Mouse (Mus musculus) heart, embryonic 10.5 days (tissue): ENCODE data around the gene Tiam2. TPM values are rescaled to one million over a fixed set of nuclear protein-coding genes. Genes with fewer than 3 reads are reported as not detected.
A peak's percentile ranks its signal among the peaks of the same experiment; 100 is the strongest.

Source experiments
- DNase-seq: peaks from one replicate; pipeline ENCODE4 v3.0.0-alpha.2; 2017; ENCODE audit warnings: low spot score
- H3K27ac ChIP-seq: fragments of 300-500 bp; sonication (generic); 2 replicates; pipeline ENCODE4 v1.5.1; 2016; ENCODE audit warnings: mild to moderate bottlenecking
- H3K27me3 ChIP-seq: fragments of 300-500 bp; sonication (generic); 2 replicates; pipeline ENCODE4 v1.6.1; 2016; ENCODE audit warnings: mild to moderate bottlenecking; ENCODE audit not compliant: poor library complexity, insufficient read depth, severe bottlenecking
- H3K36me3 ChIP-seq: fragments of 300-500 bp; sonication (generic); 2 replicates; pipeline ENCODE4 v1.6.1; 2016; ENCODE audit warnings: mild to moderate bottlenecking, moderate library complexity
- H3K4me1 ChIP-seq: fragments of 300-500 bp; sonication (generic); 2 replicates; pipeline ENCODE4 v1.6.1; 2016; ENCODE audit warnings: mild to moderate bottlenecking
- H3K4me3 ChIP-seq: fragments of 300-500 bp; sonication (generic); 2 replicates; pipeline ENCODE4 v1.5.1; 2016; ENCODE audit warnings: mild to moderate bottlenecking, moderate library complexity
- H3K9me3 ChIP-seq: fragments of 300-500 bp; sonication (generic); 2 replicates; pipeline ENCODE4 v1.6.1; 2016; ENCODE audit warnings: mild to moderate bottlenecking, moderate library complexity
- WGBS: fragments of 180-500 bp; shearing (Covaris S2); methylation state at CpG from one replicate; pipeline ENCODE4 v1.1.7; 2016; 5-methylcytosine and 5-hydroxymethylcytosine counted together
- polyA plus RNA-seq: library from polyadenylated mRNA; unstranded; fragments of >200 nt; fragmentation: Nextera tagmentation; extraction: Ambion mirVana; gene quantifications from 2 replicates; pipeline ENCODE4 v1.2.1, GENCODE M21; 2016

Tiam2 gene
- polyA plus RNA-seq, 1 experiment from 2014 or later: 3.7 TPM

- Histone ChIP-seq H3K4me1 (peaks cover 6% of the 10 kb centered on the region; the same call in 1 of the 2 replicates), H3K27ac (peak overlapping the region; percentile 83), H3K36me3 (no peaks in the 10 kb centered on the region), H3K27me3 (peaks cover 18% of the 10 kb centered on the region; the same call in 1 of the 2 replicates), H3K4me3 (peak overlapping the region; percentile 80), H3K9me3 (no peaks in the 10 kb centered on the region)
- peak; percentile 72 for DNase-seq
- WGBS: under 1% methylated on average over 25 of the region's 25 CpGs
These were observed 518 bp downstream of the Tiam2 start for GRCm38 (mm10) chr17:3326903-3327279.

- Histone ChIP-seq H3K4me1 (peaks cover 6% of the 10 kb centered on the region; the same call in 1 of the 2 replicates), H3K9me3 (no peaks in the 10 kb centered on the region), H3K36me3 (no peaks in the 10 kb centered on the region), H3K27ac (no peak overlapping the region), H3K27me3 (peaks cover 18% of the 10 kb centered on the region; the same call in 1 of the 2 replicates), H3K4me3 (peak overlapping the region; percentile 80)
- peak; percentile 61 for DNase-seq
- WGBS: 3% methylated on average over 14 of the region's 14 CpGs
These were observed 962 bp downstream of the Tiam2 start for GRCm38 (mm10) chr17:3327335-3327734.

GRCm38 (mm10) chr17:3328820-3329219, 2.4 kb downstream of the Tiam2 start:
- DNase-seq: no peak
- no peaks in the 10 kb centered on the region for H3K36me3 ChIP-seq
- H3K27ac ChIP-seq: no peak overlapping the region
- peaks cover 6% of the 10 kb centered on the region; the same call in 1 of the 2 replicates for H3K4me1 ChIP-seq
- peaks cover 18% of the 10 kb centered on the region; the same call in 1 of the 2 replicates for H3K27me3 ChIP-seq
- H3K4me3 ChIP-seq: no peak overlapping the region
- WGBS: 75% methylated on average over 4 of the region's 4 CpGs
- H3K9me3 ChIP-seq: no peaks in the 10 kb centered on the region

- Histone ChIP-seq H3K27me3 (peaks cover 18% of the 10 kb centered on the region; the same call in 1 of the 2 replicates), H3K36me3 (no peaks in the 10 kb centered on the region), H3K27ac (no peak overlapping the region), H3K9me3 (no peaks in the 10 kb centered on the region), H3K4me1 (peaks cover 6% of the 10 kb centered on the region; the same call in 1 of the 2 replicates), H3K4me3 (no peak overlapping the region)
- no peak for DNase-seq
- WGBS: 87% methylated on average over 4 of the region's 4 CpGs
These were observed 3.1 kb downstream of the Tiam2 start for GRCm38 (mm10) chr17:3329429-3329828.

- H3K27ac ChIP-seq: no peak overlapping the region
- H3K36me3 ChIP-seq: no peaks in the 10 kb centered on the region
- no peaks in the 10 kb centered on the region for H3K9me3 ChIP-seq
- 86% methylated on average over 7 of the region's 7 CpGs for whole genome bisulfite sequencing
- H3K27me3 ChIP-seq: peaks cover 14% of the 10 kb centered on the region; the same call in 1 of the 2 replicates
- no peak for DNase-seq
- H3K4me1 ChIP-seq: peaks cover 2% of the 10 kb centered on the region; the same call in 1 of the 2 replicates
- no peak overlapping the region for H3K4me3 ChIP-seq
These were observed 5.5 kb downstream of the Tiam2 start for GRCm38 (mm10) chr17:3331721-3332461.

- H3K27ac ChIP-seq: no peak overlapping the region
- no peaks in the 10 kb centered on the region for H3K36me3 ChIP-seq
- H3K9me3 ChIP-seq: no peaks in the 10 kb centered on the region
- H3K27me3 ChIP-seq: no peaks in the 10 kb centered on the region
- no peaks in the 10 kb centered on the region; the same call in 1 of the 2 replicates for H3K4me1 ChIP-seq
- WGBS: 75% methylated on average over 7 of the region's 7 CpGs
- DNase-seq: no peak
- H3K4me3 ChIP-seq: no peak overlapping the region
These were observed 9.9 kb downstream of the Tiam2 start for GRCm38 (mm10) chr17:3336161-3336739.

- Histone ChIP-seq H3K27me3 (no peaks in the 10 kb centered on the region), H3K27ac (no peak overlapping the region), H3K4me3 (no peak overlapping the region), H3K4me1 (no peaks in the 10 kb centered on the region; the same call in 1 of the 2 replicates), H3K9me3 (no peaks in the 10 kb centered on the region), H3K36me3 (no peaks in the 10 kb centered on the region)
- no peak for DNase-seq
- WGBS: 84% methylated on average over 7 of the region's 7 CpGs
These were observed 10.6 kb downstream of the Tiam2 start for GRCm38 (mm10) chr17:3336887-3337524.

GRCm38 (mm10) chr17:3337525-3337888, 11.1 kb downstream of the Tiam2 start:
- Histone ChIP-seq H3K4me3 (no peak overlapping the region), H3K27me3 (no peaks in the 10 kb centered on the region), H3K4me1 (no peaks in the 10 kb centered on the region; the same call in 1 of the 2 replicates), H3K27ac (no peak overlapping the region), H3K9me3 (no peaks in the 10 kb centered on the region), H3K36me3 (no peaks in the 10 kb centered on the region)
- DNase-seq: no peak
- 81% methylated on average over 4 of the region's 4 CpGs for WGBS

GRCm38 (mm10) chr17:3338821-3339220, 12.4 kb downstream of the Tiam2 start:
- H3K4me1 ChIP-seq: no peaks in the 10 kb centered on the region; the same call in 1 of the 2 replicates
- no peak overlapping the region for H3K4me3 ChIP-seq
- no peak for DNase-seq
- H3K27me3 ChIP-seq: no peaks in the 10 kb centered on the region
- H3K27ac ChIP-seq: no peak overlapping the region
- no peaks in the 10 kb centered on the region for H3K9me3 ChIP-seq
- H3K36me3 ChIP-seq: no peaks in the 10 kb centered on the region
- WGBS: 73% methylated on average over 7 of the region's 7 CpGs

GRCm38 (mm10) chr17:3344872-3345271, 18.5 kb downstream of the Tiam2 start:
- H3K4me3 ChIP-seq: no peak overlapping the region
- H3K9me3 ChIP-seq: no peaks in the 10 kb centered on the region
- no peak for DNase-seq
- no peaks in the 10 kb centered on the region for H3K27me3 ChIP-seq
- H3K4me1 ChIP-seq: peaks cover 6% of the 10 kb centered on the region; the same call in 1 of the 2 replicates
- H3K27ac ChIP-seq: no peak overlapping the region
- WGBS: 73% methylated on average over 7 of the region's 7 CpGs
- no peaks in the 10 kb centered on the region for H3K36me3 ChIP-seq

GRCm38 (mm10) chr17:3345276-3345885, 19.0 kb downstream of the Tiam2 start:
- H3K36me3 ChIP-seq: no peaks in the 10 kb centered on the region
- peaks cover 6% of the 10 kb centered on the region; the same call in 1 of the 2 replicates for H3K4me1 ChIP-seq
- H3K4me3 ChIP-seq: no peak overlapping the region
- WGBS: 78% methylated on average over 12 of the region's 12 CpGs
- no peak overlapping the region for H3K27ac ChIP-seq
- DNase-seq: no peak
- no peaks in the 10 kb centered on the region for H3K9me3 ChIP-seq
- H3K27me3 ChIP-seq: no peaks in the 10 kb centered on the region

GRCm38 (mm10) chr17:3347800-3348199, 21.4 kb downstream of the Tiam2 start:
- no peaks in the 10 kb centered on the region for H3K9me3 ChIP-seq
- H3K36me3 ChIP-seq: no peaks in the 10 kb centered on the region
- 75% methylated on average over 2 of the region's 2 CpGs for WGBS
- no peak overlapping the region for H3K4me3 ChIP-seq
- H3K4me1 ChIP-seq: peaks cover 8% of the 10 kb centered on the region; the same call in 1 of the 2 replicates
- H3K27ac ChIP-seq: no peak overlapping the region
- DNase-seq: no peak
- no peaks in the 10 kb centered on the region for H3K27me3 ChIP-seq
